Mouse (Mus musculus) cerebellum, postnatal 25 days (tissue): ENCODE data around the gene Zfp385c.
A peak's percentile ranks its signal among the peaks of the same experiment; 100 is the strongest.

Experiments used
- DNase-seq, 2 experiments: peaks; one replicate each; pipeline ENCODE4 v3.0.0; 2021; ENCODE audit warnings: mixed read lengths in 2 of 2

Gene Zfp385c

DNA sequence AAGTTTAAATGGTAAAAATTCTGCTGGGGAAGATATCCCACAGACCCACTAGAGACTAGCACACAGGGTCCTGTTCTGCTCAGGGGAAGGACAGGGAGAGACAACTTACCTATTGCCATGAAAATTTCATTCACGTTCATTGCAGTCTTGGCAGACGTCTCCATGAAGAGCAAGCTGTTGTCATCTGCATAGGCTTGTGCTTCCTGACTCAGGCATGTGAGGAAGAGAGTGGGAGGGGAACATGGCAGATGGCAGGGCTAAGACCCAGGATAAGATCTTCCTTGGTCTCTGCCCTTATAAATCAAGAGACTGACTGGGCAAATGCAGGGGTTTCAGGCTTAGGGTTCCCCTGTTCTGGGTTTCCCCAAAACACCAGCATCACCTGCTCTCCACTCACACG lies 24.4 kb upstream of the Zfp385c start:
- no peak for DNase-seq

DNA sequence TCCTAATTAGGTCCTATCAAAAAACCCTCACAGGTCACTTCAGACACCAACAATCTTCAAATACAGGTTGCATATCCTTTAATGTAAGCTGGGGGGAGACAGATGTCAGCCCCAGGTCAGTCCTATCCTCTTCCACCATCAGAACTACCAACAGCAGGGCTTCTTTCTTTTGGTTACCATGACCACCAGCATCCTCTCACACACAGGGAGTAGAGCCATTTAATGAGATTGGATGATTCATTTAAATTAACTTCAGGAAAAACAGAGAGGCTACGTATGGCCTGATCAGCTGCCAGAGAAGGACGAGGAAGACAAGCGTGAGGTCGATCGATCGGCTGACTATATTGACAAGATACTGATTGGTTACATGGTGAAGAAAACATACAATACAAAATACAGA lies 22.7 kb upstream of the Zfp385c start:
- DNase-seq = no peak

DNA sequence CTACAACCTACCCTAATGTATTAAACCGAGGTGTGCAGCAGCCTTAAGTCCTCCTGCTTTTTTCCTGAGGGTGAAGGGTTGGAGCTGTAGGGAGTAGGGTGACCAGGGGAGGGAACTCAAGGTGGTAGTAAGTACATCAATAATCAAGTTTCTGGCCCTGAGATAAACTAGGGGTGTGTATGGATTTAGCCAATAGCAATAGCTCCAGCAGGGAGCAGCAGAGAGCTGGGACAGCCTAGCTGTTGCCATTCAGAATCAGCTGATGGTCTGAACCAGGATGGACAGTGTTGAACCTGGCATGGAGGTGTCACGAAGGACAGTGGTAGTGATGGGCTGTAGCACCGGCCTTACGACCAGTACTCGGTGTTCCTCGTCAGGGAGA lies 22.3 kb upstream of the Zfp385c start:
- DNase-seq = peak; percentile 83 to 92

DNA sequence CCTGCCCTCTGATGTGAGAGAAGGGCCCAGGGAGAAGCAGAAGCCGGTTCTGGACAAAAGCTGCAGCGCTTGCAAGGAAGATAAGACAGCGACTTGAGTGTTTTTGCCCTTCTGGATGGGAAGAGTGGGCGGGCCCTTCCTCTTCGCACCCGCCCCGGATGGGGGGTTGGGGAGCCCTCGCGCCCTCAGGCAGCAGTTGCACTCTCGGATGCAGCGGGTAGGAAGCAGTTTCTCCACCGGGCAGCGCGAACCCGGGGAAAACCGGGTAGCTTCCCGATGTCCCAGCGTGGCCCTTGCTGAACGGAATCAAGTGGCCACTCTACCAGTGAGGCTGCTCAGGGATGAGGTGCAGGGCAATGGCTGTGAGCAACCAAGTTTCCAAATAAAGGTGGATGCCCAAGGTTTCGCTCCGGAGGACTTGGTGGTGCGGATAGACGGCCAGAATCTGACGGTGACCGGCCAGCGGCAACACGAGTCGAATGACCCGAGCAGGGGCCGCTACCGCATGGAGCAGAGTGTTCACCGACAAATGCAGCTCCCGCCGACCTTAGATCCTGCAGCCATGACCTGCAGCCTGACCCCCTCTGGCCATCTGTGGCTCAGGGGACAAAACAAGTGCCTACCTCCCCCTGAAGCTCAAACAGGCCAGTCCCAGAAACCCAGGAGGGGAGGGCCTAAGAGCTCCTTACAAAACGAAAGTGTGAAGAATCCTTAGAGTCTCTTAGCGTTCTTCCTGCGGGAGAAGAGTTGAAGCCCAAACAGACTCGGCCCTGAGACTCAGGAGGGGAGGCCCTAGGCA lies 21.7 kb upstream of the Zfp385c start, which contains the start of gene Hspb9:
Gene Hspb9 (plus strand): TSS at position 116 of the 799 bp plus-strand sequence.
- DNase-seq = peak; percentile 27 to 53

DNA sequence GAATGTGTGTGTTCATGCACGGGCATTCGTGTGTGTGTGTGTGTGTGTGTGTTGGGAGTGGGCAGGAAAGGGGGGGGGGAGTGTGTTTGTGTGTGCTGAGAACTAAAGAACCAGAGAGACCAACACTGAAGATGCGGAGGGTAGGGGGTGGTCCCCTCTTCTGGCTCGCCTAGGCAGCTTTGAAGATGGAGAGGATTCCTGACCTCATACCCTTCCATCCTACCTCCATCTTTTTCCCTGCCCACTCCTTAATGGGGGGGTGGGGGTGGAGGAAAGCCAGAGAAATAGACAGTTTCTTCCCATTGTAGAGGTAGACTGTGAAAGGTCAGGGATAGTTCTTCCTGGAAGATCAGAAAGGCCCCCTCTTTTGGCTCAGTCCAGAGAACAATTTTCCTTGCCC lies 20.9 kb upstream of the Zfp385c start:
- no peak for DNase-seq

DNA sequence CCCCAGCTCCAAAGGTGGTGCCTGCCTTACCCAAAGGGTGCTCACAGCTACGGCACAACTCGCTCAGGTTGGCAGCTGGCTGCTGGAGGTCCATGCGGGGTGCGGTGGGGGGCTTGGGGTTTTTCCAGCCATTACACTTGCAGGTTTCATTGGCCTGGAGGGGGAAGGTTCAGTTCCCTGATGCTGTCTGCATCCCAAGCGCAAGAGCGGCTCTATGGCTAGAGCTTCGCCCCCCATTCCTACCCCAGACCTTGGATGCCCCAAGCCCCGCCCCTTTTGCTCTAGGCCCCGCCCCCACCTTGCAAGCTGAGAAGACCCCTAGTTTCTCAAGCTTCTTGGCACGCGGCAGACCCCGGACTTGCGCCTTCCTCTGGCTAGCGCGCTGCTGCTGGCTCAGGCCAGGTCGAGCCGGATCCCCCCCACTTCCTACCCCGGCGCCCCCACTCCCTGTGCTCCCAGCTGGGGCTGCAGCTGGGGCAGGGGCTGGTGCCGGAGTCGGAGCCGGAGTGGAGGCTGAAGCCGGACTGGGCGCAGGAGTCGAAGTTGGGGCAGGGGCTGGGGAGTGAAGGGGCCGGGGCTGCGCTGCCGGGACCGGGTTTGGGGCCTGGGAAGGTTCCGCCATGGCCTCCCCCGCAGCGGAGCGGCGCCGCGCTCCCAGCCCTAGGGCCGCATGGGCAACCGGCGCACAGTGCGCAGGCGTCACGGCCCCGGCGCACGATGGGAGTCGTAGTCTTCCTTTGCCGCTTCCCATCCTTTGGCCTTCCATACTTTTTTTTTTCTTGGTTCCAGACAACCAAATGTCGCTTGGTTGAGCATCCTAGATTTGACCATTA lies 19.7 kb upstream of the Zfp385c start, which contains the start of gene Kat2a:
Gene Kat2a (minus strand): TSS at position 683 of the 833 bp plus-strand sequence.
- DNase-seq = peak; percentile 87 to 94

DNA sequence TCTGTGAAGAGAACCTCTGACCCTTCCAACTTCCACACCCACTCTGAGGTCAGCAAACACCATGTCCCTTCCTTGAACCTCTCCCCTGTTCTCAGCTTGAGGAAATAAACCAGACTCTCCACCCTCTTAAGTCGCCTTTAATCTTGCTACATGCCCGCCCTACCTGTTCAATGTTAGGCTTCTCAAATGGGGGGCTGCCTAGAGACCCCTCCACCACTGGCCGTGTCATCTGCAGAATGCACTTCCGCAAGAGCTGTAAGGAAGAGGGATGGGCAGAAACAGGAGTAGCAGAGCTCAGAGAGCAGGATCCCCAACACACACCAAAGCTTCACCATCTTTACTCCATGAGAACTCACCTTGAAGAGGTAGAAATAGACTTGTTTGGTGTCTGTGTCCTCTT lies 18.7 kb upstream of the Zfp385c start:
- no peak for DNase-seq

DNA sequence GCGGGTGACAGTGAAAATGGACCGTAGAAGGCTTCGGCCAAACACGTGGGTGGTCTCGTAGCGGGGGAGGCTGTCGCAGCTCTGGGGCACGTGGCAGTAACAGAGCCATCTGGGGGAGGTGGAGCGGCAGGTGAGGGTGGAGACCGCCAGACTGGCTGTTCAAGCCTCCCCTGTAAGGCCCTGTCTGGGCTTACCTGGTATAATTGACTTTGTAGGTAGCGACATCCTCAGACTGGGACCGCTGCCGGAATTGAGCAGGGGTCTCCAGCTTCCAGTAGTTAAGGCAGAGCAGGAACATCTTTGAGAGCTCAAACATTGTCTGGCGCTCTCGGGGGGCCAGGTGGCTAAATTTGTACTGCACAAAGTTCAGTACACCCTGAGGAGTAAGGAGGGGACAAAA lies 18.3 kb upstream of the Zfp385c start:
- no peak for DNase-seq

DNA sequence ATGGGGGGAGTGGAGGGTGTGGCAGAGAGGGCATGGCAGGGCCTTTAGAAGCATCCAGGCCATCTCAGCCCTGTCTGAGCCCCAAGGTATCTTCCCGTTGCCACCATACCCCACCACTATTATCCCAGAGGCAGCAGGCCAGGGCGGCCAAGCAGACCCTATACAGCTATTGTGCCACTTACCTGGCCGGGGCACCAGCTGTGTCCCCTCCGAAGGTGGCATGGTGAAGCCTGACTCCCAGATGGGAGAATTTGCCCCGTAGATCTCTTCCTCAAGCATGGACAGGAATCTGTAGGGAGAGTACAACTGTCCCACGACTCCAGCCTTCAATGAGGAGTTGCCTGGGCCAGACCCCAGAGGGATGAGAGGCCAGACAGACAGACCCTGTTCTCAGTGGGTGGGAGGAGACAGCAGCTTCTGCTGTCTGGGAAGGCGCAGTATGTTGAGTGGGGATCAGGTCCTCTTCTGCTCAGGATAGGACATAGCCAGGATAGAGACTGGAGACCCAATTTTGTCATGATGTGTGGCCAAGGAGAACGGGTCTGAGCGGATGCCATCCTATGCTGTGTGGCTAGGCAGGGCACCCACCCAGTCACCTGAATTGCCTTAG lies 17.1 kb upstream of the Zfp385c start:
- no peak for DNase-seq

DNA sequence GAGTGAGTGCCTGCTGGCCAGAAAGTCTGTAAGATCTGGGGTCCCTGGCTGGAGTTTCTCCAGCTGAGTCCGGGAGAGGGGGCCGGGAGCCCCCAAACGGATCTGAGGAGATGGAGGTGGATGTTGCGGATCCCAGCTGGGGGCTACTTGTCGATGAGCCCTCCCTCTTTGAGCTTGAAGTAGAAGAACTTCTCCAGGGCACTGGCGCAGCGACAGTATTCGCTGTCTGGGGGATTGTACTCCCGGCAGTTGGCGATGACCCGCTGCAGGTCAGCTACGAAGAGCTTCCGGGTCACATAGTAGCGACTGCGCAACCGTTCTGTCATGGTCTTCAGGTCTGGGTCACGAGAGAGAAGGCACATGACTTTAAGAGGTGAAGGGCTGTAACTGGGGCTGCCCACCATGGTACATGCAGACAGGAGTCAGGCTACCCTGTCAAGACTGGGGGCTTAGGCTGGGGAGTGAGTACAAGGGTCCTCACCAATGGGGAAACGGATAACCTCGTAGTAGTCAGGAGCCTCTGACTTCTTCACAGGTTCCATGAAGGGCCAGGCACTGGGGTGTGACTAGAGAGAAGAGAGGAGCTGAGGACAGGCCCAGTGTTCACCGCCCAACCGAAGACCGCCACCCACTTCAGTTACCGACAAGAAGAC lies 13.0 kb upstream of the Zfp385c start:
- no peak for DNase-seq

DNA sequence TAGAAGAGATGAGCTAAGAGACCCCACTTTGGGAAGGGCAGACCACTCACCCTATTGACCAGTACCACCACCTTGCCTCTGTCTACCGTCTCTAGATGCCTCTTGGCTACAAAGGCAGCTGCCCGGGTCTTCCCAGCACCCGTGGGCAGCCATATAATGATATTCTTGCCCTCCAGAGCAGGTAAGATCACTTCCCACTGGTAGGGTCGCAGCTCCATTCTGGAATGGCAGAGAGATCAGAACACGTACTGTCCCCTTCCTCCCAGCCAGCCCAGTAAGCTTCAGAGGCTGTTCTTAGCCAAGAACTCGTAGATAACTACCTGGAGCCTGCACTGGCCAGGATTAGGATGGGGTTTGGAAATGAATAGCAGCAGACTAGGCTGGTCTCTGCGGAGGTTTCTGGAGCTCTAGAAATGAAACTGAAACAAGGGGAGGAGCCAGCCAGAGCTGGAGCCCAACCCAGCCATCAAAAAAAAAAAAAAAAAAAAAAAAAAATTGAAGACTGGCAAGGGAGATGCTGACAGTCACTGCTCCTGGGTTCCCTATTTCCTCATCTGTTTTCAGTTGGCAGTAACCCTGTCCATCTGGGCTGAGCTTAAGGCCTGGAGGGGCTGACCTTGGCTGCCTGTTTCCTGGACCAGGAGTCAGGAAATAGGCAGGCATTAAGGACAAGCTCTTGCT lies 11.7 kb upstream of the Zfp385c start, which contains the start of gene Dhx58:
Gene Dhx58 (minus strand): TSS at position 421 of the 681 bp plus-strand sequence.
- no peak for DNase-seq

DNA sequence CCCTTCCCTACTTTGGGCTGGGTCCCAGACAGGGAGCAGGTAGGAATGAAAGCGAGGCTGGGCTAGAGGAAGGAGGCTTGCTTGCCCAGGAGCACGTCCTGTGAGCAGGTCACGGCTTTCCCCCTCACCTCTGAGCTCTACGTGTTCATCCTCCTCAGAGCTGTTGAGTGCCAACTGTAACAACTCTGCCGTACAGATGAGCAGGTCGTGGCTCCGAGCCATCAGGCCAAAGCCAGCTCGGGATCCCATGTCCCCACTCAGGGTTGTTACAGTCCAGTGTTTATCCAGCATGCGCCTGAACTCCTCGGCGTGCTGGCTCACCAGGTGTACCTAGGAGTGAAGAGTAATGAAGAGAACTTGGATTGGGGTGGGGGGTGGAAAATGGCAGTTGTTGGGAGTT lies 11.1 kb upstream of the Zfp385c start:
- no peak for DNase-seq

DNA sequence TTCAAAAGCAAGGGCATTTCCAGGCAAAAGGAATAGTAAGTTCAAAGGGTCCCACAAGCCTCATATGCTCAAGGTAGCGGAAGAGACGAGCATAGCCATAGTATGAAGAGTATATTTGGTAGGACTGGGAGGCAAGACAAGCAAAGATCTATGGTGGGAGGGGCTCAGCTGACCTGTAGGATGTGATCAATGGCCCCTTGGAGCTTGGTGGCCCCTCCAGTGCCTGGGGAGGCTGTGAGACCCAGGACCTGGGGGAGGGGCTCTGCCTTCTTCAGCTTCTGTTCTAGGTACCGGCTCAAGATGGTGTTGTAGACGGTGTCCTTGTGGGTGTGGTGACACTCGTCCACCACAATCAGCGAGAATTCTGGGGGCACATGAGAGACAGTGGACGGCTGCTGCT lies 10.7 kb upstream of the Zfp385c start:
- DNase-seq = no peak

DNA sequence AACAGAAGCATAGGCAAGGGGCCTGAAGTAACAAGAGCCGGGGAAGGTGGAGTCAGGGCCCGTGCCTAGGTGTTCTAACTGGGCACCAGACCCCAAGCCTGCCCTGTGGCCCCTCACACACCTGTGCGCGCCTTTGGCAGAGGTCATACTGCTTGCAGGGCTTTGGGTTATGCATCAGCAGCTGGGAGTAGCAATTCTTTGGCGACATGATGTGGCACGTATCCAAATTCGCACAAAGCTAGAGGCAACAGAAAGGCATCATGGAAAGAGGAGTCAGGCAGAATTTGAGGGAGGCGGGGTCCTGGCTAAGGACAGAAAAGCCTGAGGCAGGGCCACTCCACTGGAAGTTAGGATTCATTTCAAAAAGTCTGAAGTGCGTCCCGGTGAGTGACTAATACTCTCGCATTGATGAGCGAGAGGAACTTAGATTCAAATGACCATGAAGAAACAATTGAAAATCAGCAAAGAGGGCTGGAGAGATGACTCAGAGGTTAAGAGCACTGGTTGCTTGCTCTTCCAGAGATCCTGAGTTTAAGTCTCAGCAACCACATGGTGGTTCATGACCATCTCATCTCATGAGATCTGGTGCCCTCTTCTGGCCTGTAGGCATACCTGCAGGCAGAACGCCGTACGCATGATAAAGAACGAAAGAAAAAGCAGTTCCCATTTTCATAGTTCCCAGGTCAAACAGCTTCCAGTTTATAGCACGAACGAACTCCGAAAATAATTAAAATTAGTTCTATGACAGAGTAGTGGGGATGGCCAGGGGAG lies 10.0 kb upstream of the Zfp385c start:
- peak; percentile 56 to 77 for DNase-seq

DNA sequence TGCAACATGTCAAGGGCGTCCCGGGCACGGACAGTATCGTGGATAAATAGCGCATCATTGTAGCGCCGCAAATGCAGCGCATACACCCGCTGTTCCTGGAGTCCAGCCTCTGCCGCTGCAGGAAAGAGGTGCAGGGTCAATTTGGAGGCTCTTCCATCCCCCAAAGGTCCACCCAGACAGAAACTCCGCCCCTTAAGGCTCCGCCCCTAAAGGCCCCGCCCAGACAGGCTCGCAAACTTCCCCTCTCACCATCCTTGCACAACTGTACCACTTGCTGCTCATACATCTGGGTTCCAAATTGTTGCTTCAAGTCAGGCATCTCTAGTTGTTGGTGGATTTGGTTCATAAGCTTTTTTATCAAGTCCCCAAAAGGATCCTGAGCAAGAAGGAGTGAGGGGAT lies 9.0 kb upstream of the Zfp385c start:
- DNase-seq = peak in 1 of 2 experiments; percentile 42

DNA sequence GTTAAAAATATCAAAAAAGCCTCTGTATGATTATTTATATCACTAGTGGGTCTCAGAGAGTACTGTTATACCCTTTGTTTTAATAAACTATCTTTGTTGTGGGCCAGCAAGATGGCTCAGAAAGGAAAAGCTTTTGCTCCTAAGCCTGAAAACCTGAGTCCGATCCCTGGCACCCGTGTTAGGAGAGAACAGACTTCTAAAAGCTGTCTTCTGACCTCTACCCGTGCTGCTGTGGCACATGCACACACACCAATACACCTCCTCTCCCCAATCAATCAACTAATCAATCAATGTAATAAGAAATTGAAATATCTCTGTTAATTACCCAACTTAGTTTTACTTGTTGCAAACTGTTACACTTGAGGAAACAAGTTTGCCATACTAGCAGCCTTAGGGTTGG lies 8.5 kb upstream of the Zfp385c start:
- DNase-seq = no peak

DNA sequence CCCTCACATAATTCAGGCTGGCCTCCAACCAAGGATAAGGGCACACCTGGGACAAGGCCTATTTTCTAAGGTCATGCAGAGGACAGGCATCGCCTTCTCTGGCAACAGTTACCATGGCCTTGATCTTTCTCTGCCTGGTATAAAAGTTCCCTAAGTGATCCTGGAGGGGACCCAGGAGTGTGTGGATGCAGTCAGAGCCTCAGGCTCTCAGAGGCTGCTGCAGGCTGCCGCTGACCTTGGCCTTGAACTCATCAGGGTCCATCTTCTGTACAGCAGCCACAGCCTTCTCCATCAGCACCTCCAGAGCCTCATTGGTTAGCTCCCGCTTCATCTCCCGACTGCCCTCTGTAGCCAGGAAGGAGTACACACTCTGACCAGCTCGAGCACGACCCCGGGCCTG lies 5.7 kb upstream of the Zfp385c start:
- no peak for DNase-seq

DNA sequence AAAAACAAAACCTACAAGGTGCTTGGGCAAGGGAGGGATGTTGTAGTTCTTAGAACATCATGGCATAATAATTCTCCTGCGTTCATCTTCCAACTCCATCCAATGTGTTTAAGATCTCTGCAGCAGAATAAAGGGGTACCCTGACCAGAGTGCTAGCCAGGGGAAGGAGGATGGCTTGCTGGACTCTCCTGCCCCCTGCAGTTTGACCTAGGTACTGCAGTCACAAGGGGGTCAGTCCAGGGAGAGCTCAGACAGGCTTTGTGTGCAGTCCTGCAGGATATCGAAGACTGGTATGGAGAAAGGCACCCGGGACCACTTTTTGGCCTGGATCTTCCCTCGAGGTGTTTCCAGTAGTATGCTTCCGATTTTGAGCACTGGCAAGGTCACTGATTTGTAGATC lies 2.7 kb upstream of the Zfp385c start:
- DNase-seq = peak; percentile 85 to 88

DNA sequence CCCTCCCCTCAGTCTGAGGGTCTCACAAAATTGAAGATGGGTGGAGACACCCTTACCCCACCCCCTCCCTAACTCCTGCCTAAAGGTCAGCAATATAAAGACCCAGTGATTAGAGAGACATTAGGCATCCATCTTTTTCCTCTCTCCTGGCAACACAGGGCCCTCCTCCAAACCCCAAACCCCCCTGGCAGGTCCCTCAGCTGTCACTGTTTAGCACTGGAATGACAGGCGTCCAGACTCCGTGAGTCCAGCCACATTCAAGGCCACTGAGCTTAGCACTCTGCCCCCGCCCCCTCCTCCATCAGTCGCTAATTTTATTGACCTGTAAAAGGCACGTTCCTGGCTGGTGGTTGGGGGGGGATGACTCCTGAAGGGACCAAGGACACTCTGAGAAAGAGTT lies 899 bp upstream of the Zfp385c start:
- no peak for DNase-seq

DNA sequence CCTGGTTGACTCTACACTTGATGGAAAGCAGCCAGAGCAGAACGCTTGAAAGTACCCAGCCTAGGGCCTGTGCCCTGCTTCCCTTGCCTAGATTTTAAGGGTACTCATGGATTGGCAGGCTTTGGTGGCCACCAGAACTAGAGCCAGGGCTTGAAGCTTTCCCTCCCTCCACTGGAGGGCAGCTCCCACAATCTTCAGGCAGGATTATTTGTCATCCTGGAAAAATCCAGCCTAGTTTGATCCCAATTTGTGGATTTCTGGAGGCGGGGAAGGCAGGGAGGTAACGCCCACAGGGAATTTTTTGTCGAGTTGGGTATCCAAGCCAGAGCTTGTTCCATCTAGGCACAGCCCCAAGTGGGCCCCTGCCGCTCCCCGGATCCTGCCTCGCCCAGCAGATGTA lies 1.9 kb downstream of the Zfp385c start:
- DNase-seq = no peak

DNA sequence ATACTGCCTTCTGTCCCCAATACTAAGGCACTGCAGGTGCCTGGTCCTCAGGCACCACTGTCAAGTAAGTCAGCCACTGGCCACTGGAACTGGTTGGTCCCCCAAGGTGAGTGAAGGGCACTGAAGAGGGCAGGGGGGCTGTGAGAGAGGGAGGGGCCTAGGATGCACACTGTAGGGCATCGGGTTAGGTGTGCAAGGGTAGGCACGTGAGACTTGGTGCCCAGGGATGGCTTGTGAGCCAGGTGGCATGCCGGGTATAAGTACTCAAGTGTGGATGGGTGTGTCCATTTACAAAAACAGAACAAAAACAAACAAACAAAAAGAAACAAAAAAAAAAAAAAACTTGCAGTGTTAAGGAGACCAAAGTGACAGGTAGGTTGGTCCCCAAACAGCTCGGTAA lies 3.8 kb downstream of the Zfp385c start:
- DNase-seq = no peak

DNA sequence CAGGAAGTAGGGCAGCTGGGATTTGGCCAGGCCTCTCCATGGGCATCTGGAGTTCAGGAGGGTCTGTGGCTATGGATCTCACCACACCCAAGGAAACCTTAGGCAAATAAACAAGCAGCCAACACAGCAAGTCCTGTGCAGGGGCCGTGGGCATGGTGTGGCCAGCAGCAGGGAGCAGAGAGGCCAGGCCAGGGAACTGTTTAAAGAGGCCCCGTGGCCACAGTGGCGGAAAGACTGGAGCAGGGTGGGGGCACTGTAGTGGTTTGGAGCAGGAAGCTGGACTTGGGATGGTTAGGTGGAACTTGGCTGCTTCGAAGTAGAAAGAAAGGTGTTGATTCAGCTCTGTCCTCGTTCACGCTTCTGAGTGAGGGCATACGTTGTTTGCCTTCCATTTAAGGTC lies 5.0 kb downstream of the Zfp385c start:
- DNase-seq = no peak
